Mouse (Mus musculus) CH12.LX (cell line): ENCODE data around the gene Olfr1309. TPM values are rescaled to one million over a fixed set of nuclear protein-coding genes. Genes with fewer than 3 reads are reported as not detected.

Source experiments
- DNase-seq: peaks from one replicate; pipeline ENCODE4 v3.0.0-alpha.2; 2013; ENCODE audit errors: extremely low read depth
- H3K27ac ChIP-seq: 2 replicates; pipeline ENCODE4 v1.5.1; 2012; ENCODE audit warnings: low read depth, mild to moderate bottlenecking, control low read depth, moderate library complexity; ENCODE audit not compliant: insufficient read depth
- H3K27me3 ChIP-seq: replicated peaks from 2 replicates; pipeline ENCODE3; 2012; ENCODE audit warnings: inconsistent platforms
- H3K36me3 ChIP-seq, 2 experiments: replicated peaks in 1 of 2; 2 replicates each; pipeline versions ENCODE3 to v1.6.1; 2012; ENCODE audit warnings: inconsistent platforms in 1 of 2, low read length in 1 of 2, mild to moderate bottlenecking in 1 of 2, mixed read lengths in 1 of 2, moderate library complexity in 1 of 2; ENCODE audit not compliant: control insufficient read depth in 1 of 2, insufficient read depth in 1 of 2
- H3K4me1 ChIP-seq, 2 experiments: 2 replicates each; pipeline ENCODE4 v1.6.1; 2012; ENCODE audit warnings: inconsistent platforms in 1 of 2, moderate library complexity in 1 of 2; ENCODE audit not compliant: insufficient read depth in 2 of 2, control insufficient read depth in 1 of 2
- H3K4me2 ChIP-seq: 2 replicates; pipeline ENCODE4 v1.6.1; 2012; ENCODE audit warnings: low read depth, mild to moderate bottlenecking, control low read depth; ENCODE audit not compliant: poor library complexity, insufficient read depth, severe bottlenecking
- H3K4me3 ChIP-seq, 3 experiments: fragments of 150-350 bp in 1 of 3; sonication (generic) in 1 of 3; replicated peaks in 1 of 3; 2 replicates each; pipeline versions ENCODE3 to v1.5.1; 2011 to 2012; ENCODE audit warnings: low read depth in 2 of 3, low read length in 2 of 3, mild to moderate bottlenecking in 2 of 3, moderate library complexity in 2 of 3, control low read depth in 1 of 3, improper control_type of control experiment in 1 of 3, inconsistent platforms in 1 of 3, mixed read lengths in 1 of 3; ENCODE audit not compliant: poor library complexity in 1 of 3
- H3K79me2 ChIP-seq: replicated peaks from 2 replicates; pipeline ENCODE4 v1.6.1; 2012; ENCODE audit warnings: mild to moderate bottlenecking, moderate library complexity; ENCODE audit not compliant: control insufficient read depth, poor library complexity, insufficient read depth, severe bottlenecking; ENCODE audit errors: extremely low read depth
- H3K9ac ChIP-seq: 2 replicates; pipeline ENCODE4 v1.6.1; 2012; ENCODE audit warnings: low read depth, mild to moderate bottlenecking, control low read depth, moderate library complexity; ENCODE audit not compliant: insufficient read depth
- H3K9me3 ChIP-seq: replicated peaks from 2 replicates; pipeline ENCODE3; 2012; ENCODE audit warnings: low read length, inconsistent platforms, mixed read lengths
- BHLHE40 ChIP-seq: IDR thresholded peaks from 2 replicates; pipeline ENCODE4 v1.6.1; 2011; ENCODE audit warnings: mild to moderate bottlenecking, low read depth, low read length, improper control_type of control experiment
- CHD2 ChIP-seq: IDR thresholded peaks from 2 replicates; pipeline ENCODE4 v1.6.1; 2011; ENCODE audit warnings: low read length, improper control_type of control experiment
- ELF1 ChIP-seq: IDR thresholded peaks from 2 replicates; pipeline ENCODE4 v1.6.1; 2014; ENCODE audit warnings: low read depth, mild to moderate bottlenecking, inconsistent platforms, low read length, improper control_type of control experiment
- ETS1 ChIP-seq: conservative IDR thresholded peaks from 2 replicates; pipeline ENCODE4 v1.6.1; 2012; ENCODE audit warnings: low read depth, mild to moderate bottlenecking, inconsistent platforms, low read length, improper control_type of control experiment, moderate library complexity
- GABPA ChIP-seq: IDR thresholded peaks from 2 replicates; pipeline ENCODE4 v1.6.1; 2012; ENCODE audit warnings: low read depth, low read length, improper control_type of control experiment, inconsistent platforms; ENCODE audit not compliant: insufficient replicate concordance
- IRF4 ChIP-seq: IDR thresholded peaks from 2 replicates; pipeline ENCODE4 v1.6.1; 2014; ENCODE audit warnings: low read depth, mild to moderate bottlenecking, inconsistent platforms, low read length, improper control_type of control experiment
- JUN ChIP-seq: IDR thresholded peaks from 2 replicates; pipeline ENCODE4 v1.6.1; 2011; ENCODE audit warnings: low read depth, mild to moderate bottlenecking, low read length, improper control_type of control experiment, moderate library complexity; ENCODE audit not compliant: insufficient read depth
- JUND ChIP-seq: conservative IDR thresholded peaks from 2 replicates; pipeline ENCODE4 v1.6.1; 2011; ENCODE audit warnings: low read depth, low read length, improper control_type of control experiment
- MAFK ChIP-seq: IDR thresholded peaks from 2 replicates; pipeline ENCODE4 v1.6.1; 2011; ENCODE audit warnings: low read length, improper control_type of control experiment; ENCODE audit not compliant: insufficient replicate concordance
- MAX ChIP-seq: IDR thresholded peaks from 2 replicates; pipeline ENCODE4 v1.6.1; 2011; ENCODE audit warnings: low read length, improper control_type of control experiment
- MEF2A ChIP-seq: IDR thresholded peaks from 2 replicates; pipeline ENCODE4 v1.6.1; 2014; ENCODE audit warnings: low read depth, mild to moderate bottlenecking, inconsistent platforms, low read length, improper control_type of control experiment, borderline replicate concordance
- MXI1 ChIP-seq: IDR thresholded peaks from 2 replicates; pipeline ENCODE4 v1.6.1; 2011; ENCODE audit warnings: mild to moderate bottlenecking, low read depth, low read length, improper control_type of control experiment
- MYC ChIP-seq: IDR thresholded peaks from 2 replicates; pipeline ENCODE4 v1.6.1; 2011; ENCODE audit warnings: low read depth, mild to moderate bottlenecking, improper control_type of control experiment, low read length
- NELFE ChIP-seq: IDR thresholded peaks from 2 replicates; pipeline ENCODE4 v1.6.1; 2011; ENCODE audit warnings: low read depth, low read length, improper control_type of control experiment
- NRF1 ChIP-seq: IDR thresholded peaks from 2 replicates; pipeline ENCODE4 v1.6.1; 2014; ENCODE audit warnings: low read depth, mild to moderate bottlenecking, inconsistent platforms, low read length, improper control_type of control experiment, moderate library complexity
- POLR2A ChIP-seq: IDR thresholded peaks from 2 replicates; pipeline ENCODE4 v1.6.1; 2011; ENCODE audit warnings: low read depth, mild to moderate bottlenecking, improper control_type of control experiment, low read length
- RCOR1 ChIP-seq: conservative IDR thresholded peaks from 2 replicates; pipeline ENCODE4 v1.6.1; 2012; ENCODE audit warnings: low read depth, mild to moderate bottlenecking, inconsistent platforms, low read length, improper control_type of control experiment
- TCF12 ChIP-seq: IDR thresholded peaks from 2 replicates; pipeline ENCODE4 v1.6.1; 2014; ENCODE audit warnings: low read depth, mild to moderate bottlenecking, inconsistent platforms, low read length, improper control_type of control experiment
- UBTF ChIP-seq: IDR thresholded peaks from 2 replicates; pipeline ENCODE4 v1.6.1; 2012; ENCODE audit warnings: low read depth, mild to moderate bottlenecking, inconsistent platforms, low read length, improper control_type of control experiment, moderate library complexity
- ZC3H11A ChIP-seq: IDR thresholded peaks from 2 replicates; pipeline ENCODE4 v1.6.1; 2012; ENCODE audit warnings: low read depth, mild to moderate bottlenecking, inconsistent platforms, low read length, improper control_type of control experiment
- ZKSCAN1 ChIP-seq: IDR thresholded peaks from 2 replicates; pipeline ENCODE4 v1.6.1; 2012; ENCODE audit warnings: low read depth, inconsistent platforms, low read length, improper control_type of control experiment, borderline replicate concordance
- ZNF384 ChIP-seq: IDR thresholded peaks from 2 replicates; pipeline ENCODE4 v1.6.1; 2012; ENCODE audit warnings: low read depth, low read length, improper control_type of control experiment, inconsistent platforms
- dilution Hi-C: fragments of 300-500 bp; cut with MboI; formaldehyde crosslinking; loops from 2 replicates; pipeline ENCODE4 v1.14.3; 2020; ENCODE audit warnings: low sequenced_read_pairs; ENCODE audit not compliant: extremely low pct_unique_long_range_greater_than_20kb, extremely low pct_ligation_motif_present
- in situ Hi-C: fragments of 300-500 bp; cut with MboI; formaldehyde crosslinking; loops from 3 replicates; pipeline ENCODE4 v1.14.3; 2019; ENCODE audit warnings: low sequenced_read_pairs, low pct_ligation_motif_present, low pct_unique_long_range_greater_than_20kb, mixed read lengths
- polyA plus RNA-seq: library from polyadenylated mRNA; unstranded; fragments of >175 nt; gene quantifications from 2 replicates; pipeline ENCODE4 v1.2.1, GENCODE M21; 2012; ENCODE audit warnings: low read depth; ENCODE audit not compliant: insufficient read length
- total RNA-seq, 2 experiments: library from RNA; depleted of rRNA; stranded (reverse); fragments of 300-350 nt in 1 of 2; fragments of >200 nt in 1 of 2; gene quantifications; 2 replicates each; pipeline ENCODE4 v1.2.3; 2012 to 2014

Olfr1309 gene
- total and polyA plus RNA-seq, 3 experiments, result not detected

GRCm38 (mm10) chr2:111964844-111965243 is 25.2 kb downstream of the Olfr1309 start, which contains the start of gene Olfr1308:
Olfr1308 (minus strand) TSS chr2:111964944.
- no peak within 1 kb of the TSS for H3K4me2 ChIP-seq
- no peaks in the 10 kb centered on the region for H3K36me3 ChIP-seq
- in situ Hi-C loops (no loop called here), dilution Hi-C loops (no loop called here)
- no peak for TF ChIP-seq ZC3H11A
- no peak for TF ChIP-seq RCOR1
- TF ChIP-seq NELFE, result no peak
- no peak for TF ChIP-seq ETS1
- no peak for TF ChIP-seq GABPA
- no peak for TF ChIP-seq ZKSCAN1
- TF ChIP-seq UBTF, result no peak
- no peak for TF ChIP-seq POLR2A
- TF ChIP-seq IRF4, result no peak
- no peak for TF ChIP-seq MYC
- TF ChIP-seq CHD2, result no peak
- no peak for TF ChIP-seq BHLHE40
- no peak for TF ChIP-seq NRF1
- TF ChIP-seq ZNF384, result no peak
- no peak for TF ChIP-seq MEF2A
- no peak for TF ChIP-seq MAX
- no peak for TF ChIP-seq MAFK
- no peaks in the 10 kb centered on the region for H3K4me1 ChIP-seq
- no peak for DNase-seq
- H3K4me3 ChIP-seq, result no peak within 1 kb of the TSS
- H3K9me3 ChIP-seq, result no peaks in the 10 kb centered on the region
- no peak within 1 kb of the TSS for H3K27ac ChIP-seq
- H3K79me2 ChIP-seq, result no peaks in the 10 kb centered on the region
- peaks cover 4% of the 10 kb centered on the region for H3K27me3 ChIP-seq
- no peak within 1 kb of the TSS for H3K9ac ChIP-seq

DNA sequence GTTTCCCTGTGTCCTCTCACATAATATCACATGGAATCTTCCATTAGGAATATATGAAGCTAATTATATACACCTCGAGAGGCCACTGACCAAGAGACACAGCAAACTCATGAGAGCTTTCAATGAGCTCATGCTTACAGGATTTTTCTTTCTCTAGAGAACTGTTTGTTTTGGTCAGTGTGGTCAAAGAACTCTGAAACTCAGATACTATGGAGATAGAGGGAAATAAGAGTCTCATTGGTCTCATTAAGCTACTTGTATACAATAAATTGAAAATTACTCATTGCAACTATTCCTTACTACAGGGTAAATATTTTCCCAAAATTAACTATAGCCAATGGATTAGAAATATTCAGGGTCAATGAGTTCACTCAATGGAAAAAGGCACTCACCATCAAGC is 40.7 kb downstream of the Olfr1309 start, which contains the start of gene Olfr1307:
Gene Olfr1307 (minus strand): TSS at position 101 of the 400 bp plus-strand sequence.
- in situ Hi-C loops (no loop called here), dilution Hi-C loops (no loop called here)
- no peak for DNase-seq
- H3K9me3 ChIP-seq, result no peaks in the 10 kb centered on the region
- TF ChIP-seq MAX (no peak), ZNF384 (no peak), MXI1 (no peak), MEF2A (no peak), NRF1 (no peak), JUN (no peak), TCF12 (no peak), ETS1 (no peak), ELF1 (no peak), BHLHE40 (no peak), UBTF (no peak), JUND (no peak), CHD2 (no peak)
- no peaks in the 10 kb centered on the region for H3K36me3 ChIP-seq
- no peaks in the 10 kb centered on the region for H3K27me3 ChIP-seq
- H3K4me2 ChIP-seq, result no peak within 1 kb of the TSS
- no peaks in the 10 kb centered on the region for H3K4me1 ChIP-seq
- H3K4me3 ChIP-seq, result no peak within 1 kb of the TSS
- H3K9ac ChIP-seq, result no peak within 1 kb of the TSS
- H3K27ac ChIP-seq, result no peak within 1 kb of the TSS
- no peaks in the 10 kb centered on the region for H3K79me2 ChIP-seq

Other genes with a start within 250 kb of the Olfr1309 start
- gene Olfr1301, start 239.3 kb downstream of the Olfr1309 start, total RNA-seq (2012; rRNA removed), result not detected in 2 replicates
- gene Olfr1301, start 239.3 kb downstream of the Olfr1309 start, total RNA-seq (2014; rRNA removed), result not detected in 2 replicates
- not detected in 2 replicates for gene Olfr1301, start 239.3 kb downstream of the Olfr1309 start, polyA plus RNA-seq
- gene Olfr1302, start 212.9 kb downstream of the Olfr1309 start, total RNA-seq (2012; rRNA removed), result not detected in 2 replicates
- not detected in 2 replicates for gene Olfr1302, start 212.9 kb downstream of the Olfr1309 start, total RNA-seq (2014; rRNA removed)
- not detected in 2 replicates for gene Olfr1302, start 212.9 kb downstream of the Olfr1309 start, polyA plus RNA-seq
- gene Olfr1303, start 169.9 kb downstream of the Olfr1309 start, total RNA-seq (2012; rRNA removed), result not detected in 2 replicates
- gene Olfr1303, start 169.9 kb downstream of the Olfr1309 start, total RNA-seq (2014; rRNA removed), result not detected in 2 replicates
- gene Olfr1303, start 169.9 kb downstream of the Olfr1309 start, polyA plus RNA-seq, result not detected in 2 replicates
- not detected in 2 replicates for gene Olfr1305, start 113.1 kb downstream of the Olfr1309 start, total RNA-seq (2012; rRNA removed)
- gene Olfr1305, start 113.1 kb downstream of the Olfr1309 start, total RNA-seq (2014; rRNA removed), result not detected in 2 replicates
- gene Olfr1305, start 113.1 kb downstream of the Olfr1309 start, polyA plus RNA-seq, result not detected in 2 replicates
- gene Olfr1306, start 74.0 kb downstream of the Olfr1309 start, total RNA-seq (2012; rRNA removed), result not detected in 2 replicates
- gene Olfr1306, start 74.0 kb downstream of the Olfr1309 start, total RNA-seq (2014; rRNA removed), result not detected in 2 replicates
- not detected in 2 replicates for gene Olfr1306, start 74.0 kb downstream of the Olfr1309 start, polyA plus RNA-seq
- not detected in 2 replicates for gene Olfr1307, start 40.8 kb downstream of the Olfr1309 start, total RNA-seq (2012; rRNA removed)
- gene Olfr1307, start 40.8 kb downstream of the Olfr1309 start, total RNA-seq (2014; rRNA removed), result not detected in 2 replicates
- gene Olfr1307, start 40.8 kb downstream of the Olfr1309 start, polyA plus RNA-seq, result not detected in 2 replicates
- gene Olfr1308, start 25.3 kb downstream of the Olfr1309 start, total RNA-seq (2012; rRNA removed), result not detected in 2 replicates
- not detected in 2 replicates for gene Olfr1308, start 25.3 kb downstream of the Olfr1309 start, total RNA-seq (2014; rRNA removed)
- gene Olfr1308, start 25.3 kb downstream of the Olfr1309 start, polyA plus RNA-seq, result not detected in 2 replicates
- gene Olfr1310, start 22.4 kb upstream of the Olfr1309 start, total RNA-seq (2012; rRNA removed), result not detected in 2 replicates
- gene Olfr1310, start 22.4 kb upstream of the Olfr1309 start, total RNA-seq (2014; rRNA removed), result not detected in 2 replicates
- gene Olfr1310, start 22.4 kb upstream of the Olfr1309 start, polyA plus RNA-seq, result not detected in 2 replicates
- not detected in 2 replicates for gene Olfr1311, start 34.1 kb upstream of the Olfr1309 start, total RNA-seq (2012; rRNA removed)
- not detected in 2 replicates for gene Olfr1311, start 34.1 kb upstream of the Olfr1309 start, total RNA-seq (2014; rRNA removed)
- not detected in 2 replicates for gene Olfr1311, start 34.1 kb upstream of the Olfr1309 start, polyA plus RNA-seq
- not detected in 2 replicates for gene Olfr1312, start 60.0 kb upstream of the Olfr1309 start, total RNA-seq (2012; rRNA removed)
- gene Olfr1312, start 60.0 kb upstream of the Olfr1309 start, total RNA-seq (2014; rRNA removed), result not detected in 2 replicates
- gene Olfr1312, start 60.0 kb upstream of the Olfr1309 start, polyA plus RNA-seq, result not detected in 2 replicates
- gene Olfr1313, start 87.6 kb upstream of the Olfr1309 start, total RNA-seq (2012; rRNA removed), result not detected in 2 replicates
- gene Olfr1313, start 87.6 kb upstream of the Olfr1309 start, total RNA-seq (2014; rRNA removed), result not detected in 2 replicates
- not detected in 2 replicates for gene Olfr1313, start 87.6 kb upstream of the Olfr1309 start, polyA plus RNA-seq
- gene Olfr1314, start 106.5 kb upstream of the Olfr1309 start, total RNA-seq (2012; rRNA removed), result not detected in 2 replicates
- gene Olfr1314, start 106.5 kb upstream of the Olfr1309 start, total RNA-seq (2014; rRNA removed), result not detected in 2 replicates
- gene Olfr1314, start 106.5 kb upstream of the Olfr1309 start, polyA plus RNA-seq, result not detected in 2 replicates
- gene Olfr1315-ps1, start 125.2 kb upstream of the Olfr1309 start, total RNA-seq (2012; rRNA removed), result not detected in 2 replicates
- not detected in 2 replicates for gene Olfr1315-ps1, start 125.2 kb upstream of the Olfr1309 start, total RNA-seq (2014; rRNA removed)
- not detected in 2 replicates for gene Olfr1315-ps1, start 125.2 kb upstream of the Olfr1309 start, polyA plus RNA-seq
- not detected in 2 replicates for gene Olfr1316, start 144.7 kb upstream of the Olfr1309 start, total RNA-seq (2012; rRNA removed)
- not detected in 2 replicates for gene Olfr1316, start 144.7 kb upstream of the Olfr1309 start, total RNA-seq (2014; rRNA removed)
- gene Olfr1316, start 144.7 kb upstream of the Olfr1309 start, polyA plus RNA-seq, result not detected in 2 replicates
- not detected in 2 replicates for gene Olfr1317, start 150.0 kb upstream of the Olfr1309 start, total RNA-seq (2012; rRNA removed)
- not detected in 2 replicates for gene Olfr1317, start 150.0 kb upstream of the Olfr1309 start, total RNA-seq (2014; rRNA removed)
- gene Olfr1317, start 150.0 kb upstream of the Olfr1309 start, polyA plus RNA-seq, result not detected in 2 replicates
- gene Olfr1318, start 163.9 kb upstream of the Olfr1309 start, total RNA-seq (2012; rRNA removed), result not detected in 2 replicates
- not detected in 2 replicates for gene Olfr1318, start 163.9 kb upstream of the Olfr1309 start, total RNA-seq (2014; rRNA removed)
- gene Olfr1318, start 163.9 kb upstream of the Olfr1309 start, polyA plus RNA-seq, result not detected in 2 replicates
- 17.2 and 19.9 TPM in 2 replicates for gene Lpcat4, start 249.2 kb upstream of the Olfr1309 start, total RNA-seq (2012; rRNA removed)
- gene Lpcat4, start 249.2 kb upstream of the Olfr1309 start, total RNA-seq (2014; rRNA removed), result 10.7 and 12.3 TPM in 2 replicates
- gene Lpcat4, start 249.2 kb upstream of the Olfr1309 start, polyA plus RNA-seq, result 66.8 and 75.2 TPM in 2 replicates